Mouse (Mus musculus): ENCODE results near the gene Stx3.

Gene Stx3

GRCm38 (mm10) chr19:11808452-11808851 is 10.8 kb downstream of the Stx3 start:
- DNase-seq (ENCODE audit: low spot score in 2 of 2): no peak

GRCm38 (mm10) chr19:11807822-11808221 is 11.4 kb downstream of the Stx3 start:
- DNase-seq (ENCODE audit: low spot score in 2 of 2): no peak

GRCm38 (mm10) chr19:11807251-11807650 is 12.0 kb downstream of the Stx3 start:
- DNase-seq (ENCODE audit: low spot score in 2 of 2): no peak

GRCm38 (mm10) chr19:11804423-11804822 is 14.8 kb downstream of the Stx3 start:
- no peak for DNase-seq (ENCODE audit: low spot score in 2 of 2)

GRCm38 (mm10) chr19:11800531-11801315 is 18.5 kb downstream of the Stx3 start:
- no peak for DNase-seq (ENCODE audit: low spot score in 2 of 2)

- no peak for DNase-seq (ENCODE audit: low spot score in 2 of 2)
Observed at GRCm38 (mm10) chr19:11794447-11794846, 24.8 kb downstream of the Stx3 start.

GRCm38 (mm10) chr19:11793741-11794359 is 25.4 kb downstream of the Stx3 start:
- no peak for DNase-seq (ENCODE audit: low spot score in 2 of 2)

GRCm38 (mm10) chr19:11791825-11792224 is 27.4 kb downstream of the Stx3 start:
- no peak for DNase-seq (ENCODE audit: low spot score in 2 of 2)

GRCm38 (mm10) chr19:11788876-11789275 is 30.3 kb downstream of the Stx3 start:
- DNase-seq (ENCODE audit: low spot score in 2 of 2): no peak

GRCm38 (mm10) chr19:11787826-11788225 is 31.4 kb downstream of the Stx3 start:
- no peak for DNase-seq (ENCODE audit: low spot score in 2 of 2)

GRCm38 (mm10) chr19:11785409-11786154 is 33.6 kb downstream of the Stx3 start:
- DNase-seq (ENCODE audit: low spot score in 2 of 2): no peak

- peak; percentile 16 to 62 for DNase-seq (ENCODE audit: low spot score in 2 of 2)
Observed at GRCm38 (mm10) chr19:11777191-11777865, 41.9 kb downstream of the Stx3 start.

- DNase-seq (ENCODE audit: low spot score in 2 of 2): peak; percentile 74
Observed at GRCm38 (mm10) chr19:11770205-11770892, 48.9 kb downstream of the Stx3 start, which contains the start of gene Mrpl16. Gene Mrpl16, plus strand, starts transcription at chr19:11770391.

- no peak for DNase-seq (ENCODE audit: low spot score in 2 of 2)
Observed at GRCm38 (mm10) chr19:11769257-11769920, 49.8 kb downstream of the Stx3 start.

GRCm38 (mm10) chr19:11768163-11768562 is 51.0 kb downstream of the Stx3 start:
- no peak for DNase-seq (ENCODE audit: low spot score in 2 of 2)

GRCm38 (mm10) chr19:11766413-11766812 is 52.8 kb downstream of the Stx3 start:
- no peak for DNase-seq (ENCODE audit: low spot score in 2 of 2)

GRCm38 (mm10) chr19:11765059-11765458 is 54.1 kb downstream of the Stx3 start:
- DNase-seq (ENCODE audit: low spot score in 2 of 2): no peak

GRCm38 (mm10) chr19:11747298-11747697 is 71.9 kb downstream of the Stx3 start, which contains the start of gene Gif:
Gene Gif, plus strand, starts transcription at chr19:11747554.
- no peak for DNase-seq (ENCODE audit: low spot score in 2 of 2)

- no peak for DNase-seq (ENCODE audit: low spot score in 2 of 2)
Observed at GRCm38 (mm10) chr19:11745680-11746079, 73.5 kb downstream of the Stx3 start.

- DNase-seq (ENCODE audit: low spot score in 2 of 2): no peak
Observed at GRCm38 (mm10) chr19:11736455-11736854, 82.7 kb downstream of the Stx3 start.

- DNase-seq (ENCODE audit: low spot score in 2 of 2): no peak
Observed at GRCm38 (mm10) chr19:11730278-11730677, 88.9 kb downstream of the Stx3 start.
